Mouse (Mus musculus) lung, embryonic 16.5 days (tissue): ENCODE measurements around the gene Slc38a6. TPM values are rescaled to one million over a fixed set of nuclear protein-coding genes. Genes with fewer than 3 reads are reported as not detected.
A peak's percentile ranks its signal among the peaks of the same experiment; 100 is the strongest.

Source experiments
- ATAC-seq: fragments of 200-750 bp; cut with Nextera tagmentation; 2 replicates; pipeline ENCODE4 v1.8.0; 2017; ENCODE audit warnings: low read depth, mild to moderate bottlenecking, moderate library complexity
- H3K27ac ChIP-seq: fragments of 300-500 bp; sonication (generic); 2 replicates; pipeline ENCODE4 v1.5.1; 2014; ENCODE audit warnings: mild to moderate bottlenecking, control low read depth, low read length
- H3K27me3 ChIP-seq: fragments of 300-500 bp; sonication (generic); 2 replicates; pipeline ENCODE4 v1.6.1; 2014; ENCODE audit warnings: low read depth, low read length, mixed read lengths; ENCODE audit not compliant: control insufficient read depth, insufficient read depth
- H3K36me3 ChIP-seq: fragments of 300-500 bp; sonication (generic); 2 replicates; pipeline ENCODE4 v1.6.1; 2014; ENCODE audit warnings: low read length; ENCODE audit not compliant: control insufficient read depth, insufficient read depth
- H3K4me1 ChIP-seq: fragments of 300-500 bp; sonication (generic); replicated peaks from 2 replicates; pipeline ENCODE4 v1.6.1; 2014; ENCODE audit warnings: low read length, mixed read lengths; ENCODE audit not compliant: control insufficient read depth, insufficient read depth
- H3K4me2 ChIP-seq: fragments of 300-500 bp; sonication (generic); 2 replicates; pipeline ENCODE4 v1.6.1; 2014; ENCODE audit warnings: low read depth, low read length, control low read depth
- H3K4me3 ChIP-seq: fragments of 300-500 bp; sonication (generic); 2 replicates; pipeline ENCODE4 v1.5.1; 2014; ENCODE audit warnings: mild to moderate bottlenecking, low read length, control low read depth
- H3K9ac ChIP-seq: fragments of 300-500 bp; sonication (generic); 2 replicates; pipeline ENCODE4 v1.6.1; 2014; ENCODE audit warnings: low read length, control low read depth
- H3K9me3 ChIP-seq: fragments of 300-500 bp; sonication (generic); 2 replicates; pipeline ENCODE4 v1.6.1; 2016; ENCODE audit warnings: low read length; ENCODE audit not compliant: control insufficient read depth
- WGBS: fragments of 180-500 bp; shearing (Covaris S2); extraction: QIAGEN DNeasy Blood & Tissue Kit; methylation state at CpG from one replicate; pipeline ENCODE4 v1.1.7; 2014; 5-methylcytosine and 5-hydroxymethylcytosine counted together
- polyA plus RNA-seq: library from polyadenylated mRNA; unstranded; fragments of >200 nt; fragmentation: Nextera tagmentation; extraction: Ambion mirVana; gene quantifications from 2 replicates; pipeline ENCODE4 v1.2.1, GENCODE M21; 2015

Slc38a6 gene
- polyA plus RNA-seq, 1 experiment from 2014 or later: 8.9 TPM

DNA sequence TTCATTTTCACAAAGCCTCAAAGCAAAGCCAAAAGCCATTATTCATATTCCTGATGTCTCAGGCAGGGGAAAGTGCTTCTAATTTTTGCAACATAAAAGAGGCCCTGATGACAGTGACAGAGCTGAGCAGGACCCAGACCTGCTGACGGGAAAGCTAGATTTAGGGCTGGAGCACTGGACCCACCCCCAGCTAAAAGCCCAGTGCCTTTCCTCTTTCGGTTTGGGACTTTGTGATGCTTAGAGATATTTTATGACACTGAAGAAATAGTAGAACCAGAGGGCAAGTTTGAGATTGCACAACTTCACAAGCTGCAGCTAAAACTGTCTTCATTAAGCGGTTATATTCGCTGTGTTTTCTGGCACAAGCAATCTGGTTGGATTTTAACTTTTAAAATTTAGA is 18.1 kb downstream of the Slc38a6 start:
- no peak overlapping the region for H3K4me2 ChIP-seq
- no peaks in the 10 kb centered on the region for H3K4me1 ChIP-seq
- H3K27me3 ChIP-seq: no peaks in the 10 kb centered on the region
- H3K9me3 ChIP-seq: no peaks in the 10 kb centered on the region
- ATAC-seq: peak; percentile 26; the same call in 1 of the 2 replicates
- H3K9ac ChIP-seq: no peak overlapping the region
- H3K27ac ChIP-seq: 0 out of 2 replicates have a peak overlapping the region, but pooled peaks have one; percentile 12
- WGBS: 61% methylated on average over 4 of the region's 4 CpGs
- no peaks in the 10 kb centered on the region for H3K36me3 ChIP-seq
- H3K4me3 ChIP-seq: no peak overlapping the region; the same call in 1 of the 2 replicates

- ATAC-seq: no peak
- Histone ChIP-seq H3K27ac (no peak overlapping the region), H3K4me1 (no peaks in the 10 kb centered on the region), H3K27me3 (no peaks in the 10 kb centered on the region), H3K36me3 (no peaks in the 10 kb centered on the region), H3K9ac (no peak overlapping the region), H3K9me3 (no peaks in the 10 kb centered on the region), H3K4me3 (no peak overlapping the region), H3K4me2 (no peak overlapping the region)
- 82% methylated on average over 4 of the region's 4 CpGs for WGBS
These were observed 21.2 kb downstream of the Slc38a6 start for GRCm38 (mm10) chr12:73307750-73308149.

DNA sequence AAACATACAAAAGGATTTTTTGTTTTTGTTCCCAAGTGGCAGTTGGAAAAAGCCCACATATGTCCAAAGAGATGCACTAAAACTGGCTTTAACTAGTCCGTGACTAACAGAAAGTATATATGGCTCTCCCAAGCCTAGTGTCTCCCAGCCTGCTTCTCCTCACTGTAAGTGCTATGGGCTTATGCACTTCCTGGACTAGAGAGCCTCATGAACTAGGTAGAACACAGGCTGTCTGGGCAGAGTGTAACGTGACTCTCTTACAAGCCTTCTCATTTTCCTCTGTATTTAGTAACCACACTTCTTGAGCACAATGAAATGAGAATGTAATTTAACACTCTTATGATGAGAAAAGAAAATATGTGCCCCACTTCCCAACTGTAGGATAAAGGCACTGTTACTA is 22.1 kb downstream of the Slc38a6 start:
- no peak for ATAC-seq
- no peak overlapping the region for H3K4me3 ChIP-seq
- H3K9ac ChIP-seq: no peak overlapping the region
- no peak overlapping the region for H3K27ac ChIP-seq
- WGBS: 72% methylated on average over 2 of the region's 2 CpGs
- no peaks in the 10 kb centered on the region for H3K4me1 ChIP-seq
- no peaks in the 10 kb centered on the region for H3K36me3 ChIP-seq
- no peaks in the 10 kb centered on the region for H3K27me3 ChIP-seq
- H3K4me2 ChIP-seq: no peak overlapping the region
- H3K9me3 ChIP-seq: no peaks in the 10 kb centered on the region

DNA sequence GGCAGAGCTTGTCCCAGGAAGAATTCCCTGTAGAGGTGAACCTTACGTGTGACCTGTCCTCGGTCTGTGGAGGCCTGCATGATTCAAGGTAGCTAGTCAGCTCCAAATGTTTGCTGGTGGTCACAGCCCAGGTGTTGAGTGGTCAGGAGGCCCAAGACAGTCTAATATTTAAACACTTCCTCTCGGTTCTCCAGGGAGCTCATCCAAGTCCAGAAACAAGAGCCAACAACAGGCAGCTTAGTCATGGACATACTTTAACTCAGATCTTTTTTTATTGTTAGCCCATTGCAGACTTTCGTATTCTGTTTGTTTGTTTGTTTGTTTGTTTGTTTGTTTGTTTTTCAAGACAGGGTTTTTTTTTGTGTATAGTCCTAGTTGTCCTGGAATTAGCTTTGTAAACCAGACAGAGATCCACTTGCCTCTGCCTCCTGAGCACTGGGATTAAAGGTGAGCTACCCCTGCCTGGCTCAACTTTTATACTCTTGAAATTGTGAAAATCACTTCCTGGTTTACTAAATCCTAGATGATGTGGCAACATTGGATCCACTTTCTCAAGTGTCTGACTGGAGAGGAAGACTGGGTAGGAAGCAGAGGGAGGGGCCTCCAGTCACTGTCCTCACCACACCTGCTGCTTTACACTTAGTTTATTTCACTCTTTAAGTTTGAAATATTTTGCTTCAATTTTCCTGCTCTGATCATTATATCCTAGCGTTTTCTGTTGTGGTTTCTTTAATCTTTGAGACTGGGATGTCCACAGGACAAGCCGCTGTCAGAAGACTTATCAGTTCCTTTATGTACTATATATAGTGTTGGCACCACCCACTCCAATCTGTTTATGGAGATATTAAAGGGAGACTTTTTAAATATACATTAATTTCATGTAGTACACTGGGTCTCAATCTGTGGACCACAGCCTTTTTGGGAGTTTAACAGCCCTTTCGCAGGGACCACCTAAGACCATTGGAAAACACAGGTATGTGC is 31.4 kb downstream of the Slc38a6 start:
- WGBS: 81% methylated on average over 7 of the region's 7 CpGs
- Histone ChIP-seq H3K27me3 (no peaks in the 10 kb centered on the region), H3K4me3 (no peak overlapping the region), H3K36me3 (0 out of 2 replicates have a peak, but pooled peaks cover 2% of the 10 kb centered on the region), H3K9me3 (no peaks in the 10 kb centered on the region), H3K4me1 (no peaks in the 10 kb centered on the region), H3K9ac (no peak overlapping the region), H3K27ac (no peak overlapping the region), H3K4me2 (no peak overlapping the region)
- no peak for ATAC-seq

- Histone ChIP-seq H3K4me2 (no peak overlapping the region), H3K9me3 (no peaks in the 10 kb centered on the region), H3K4me3 (no peak overlapping the region), H3K4me1 (peaks cover 2% of the 10 kb centered on the region; the same call in 1 of the 2 replicates), H3K36me3 (no peaks in the 10 kb centered on the region), H3K27me3 (no peaks in the 10 kb centered on the region), H3K27ac (no peak overlapping the region), H3K9ac (no peak overlapping the region)
- WGBS: 73% methylated on average over 8 of the region's 8 CpGs
- ATAC-seq: peak; percentile 74; the same call in 1 of the 2 replicates
These were observed 37.6 kb downstream of the Slc38a6 start for GRCm38 (mm10) chr12:73324180-73324586.

DNA sequence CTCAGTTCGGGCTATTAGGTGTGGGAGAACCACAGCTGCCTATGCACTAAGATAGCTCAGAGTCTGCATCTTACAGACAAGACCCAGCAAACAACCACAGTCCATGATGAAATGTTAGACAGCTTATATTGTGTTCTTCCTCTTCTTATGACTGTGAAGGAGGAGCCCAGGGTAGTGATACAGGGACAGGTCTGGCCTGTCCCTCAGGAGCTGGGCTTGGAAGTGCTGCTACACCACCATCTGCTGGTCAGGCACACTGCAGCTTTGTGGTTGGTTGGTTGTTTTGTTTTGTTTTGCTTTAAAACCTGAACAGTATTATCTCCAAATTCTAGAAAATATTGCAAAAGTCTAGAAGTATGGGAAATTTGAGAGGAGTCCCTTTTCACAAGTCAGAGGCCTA is 38.2 kb downstream of the Slc38a6 start:
- Histone ChIP-seq H3K4me2 (no peak overlapping the region), H3K27ac (no peak overlapping the region), H3K27me3 (no peaks in the 10 kb centered on the region), H3K4me1 (peaks cover 2% of the 10 kb centered on the region; the same call in 1 of the 2 replicates), H3K9ac (no peak overlapping the region), H3K9me3 (no peaks in the 10 kb centered on the region), H3K4me3 (no peak overlapping the region), H3K36me3 (no peaks in the 10 kb centered on the region)
- peak; percentile 69 for ATAC-seq
- WGBS: 88% methylated on average over 1 of the region's 1 CpGs

DNA sequence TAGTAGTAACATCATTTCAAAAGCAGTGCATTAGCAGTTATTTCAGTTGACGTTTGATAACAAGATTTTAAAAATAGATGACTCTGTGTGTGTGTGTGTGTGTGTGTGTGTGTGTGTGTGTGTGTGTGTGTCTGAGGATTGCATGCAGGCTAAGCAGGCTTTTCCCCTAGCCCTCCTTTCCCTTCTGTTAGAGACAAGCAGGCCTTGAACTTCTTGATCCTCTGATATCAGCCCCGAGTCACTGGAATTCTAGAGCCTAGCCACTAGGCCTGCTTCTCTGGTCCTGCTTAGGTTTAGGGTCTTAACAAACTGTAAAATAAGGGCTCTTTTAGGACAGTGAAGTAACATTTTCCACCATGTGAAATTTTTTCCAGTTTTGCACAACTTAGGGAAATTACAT is 38.6 kb downstream of the Slc38a6 start:
- no peak for ATAC-seq
- H3K4me1 ChIP-seq: peaks cover 2% of the 10 kb centered on the region; the same call in 1 of the 2 replicates
- H3K27me3 ChIP-seq: no peaks in the 10 kb centered on the region
- no peak overlapping the region for H3K27ac ChIP-seq
- no peak overlapping the region for H3K4me2 ChIP-seq
- H3K4me3 ChIP-seq: no peak overlapping the region
- no peaks in the 10 kb centered on the region for H3K9me3 ChIP-seq
- H3K36me3 ChIP-seq: no peaks in the 10 kb centered on the region
- H3K9ac ChIP-seq: no peak overlapping the region
- 33% methylated on average over 2 of the region's 2 CpGs for WGBS

GRCm38 (mm10) chr12:73325617-73326016 is 39.0 kb downstream of the Slc38a6 start:
- H3K27me3 ChIP-seq: no peaks in the 10 kb centered on the region
- H3K9me3 ChIP-seq: no peaks in the 10 kb centered on the region
- H3K27ac ChIP-seq: no peak overlapping the region
- no peaks in the 10 kb centered on the region for H3K36me3 ChIP-seq
- no peak overlapping the region for H3K9ac ChIP-seq
- H3K4me1 ChIP-seq: peaks cover 2% of the 10 kb centered on the region; the same call in 1 of the 2 replicates
- ATAC-seq: no peak
- 23% methylated on average over 4 of the region's 4 CpGs for WGBS
- H3K4me2 ChIP-seq: no peak overlapping the region
- H3K4me3 ChIP-seq: no peak overlapping the region

- Histone ChIP-seq H3K4me2 (no peak overlapping the region), H3K36me3 (no peaks in the 10 kb centered on the region), H3K27me3 (no peaks in the 10 kb centered on the region), H3K4me1 (peaks cover 2% of the 10 kb centered on the region; the same call in 1 of the 2 replicates), H3K27ac (no peak overlapping the region), H3K4me3 (no peak overlapping the region), H3K9me3 (no peaks in the 10 kb centered on the region), H3K9ac (no peak overlapping the region)
- 60% methylated on average over 3 of the region's 3 CpGs for WGBS
- ATAC-seq: no peak
These were observed 40.8 kb downstream of the Slc38a6 start for GRCm38 (mm10) chr12:73327381-73327780.
